Mouse (Mus musculus) hindbrain, embryonic 16.5 days (tissue): ENCODE results near the gene Tnfsf8. TPM values are rescaled to one million over a fixed set of nuclear protein-coding genes. Genes with fewer than 3 reads are reported as not detected.

Source experiments
- ATAC-seq: fragments of 200-750 bp; cut with Nextera tagmentation; 2 replicates; pipeline ENCODE4 v1.8.0; 2017; ENCODE audit warnings: moderate TSS enrichment, moderate library complexity
- H3K27ac ChIP-seq: fragments of 300-500 bp; sonication (generic); 2 replicates; pipeline ENCODE4 v1.5.1; 2014; ENCODE audit warnings: low read depth, mild to moderate bottlenecking, control low read depth, low read length, moderate library complexity
- H3K27me3 ChIP-seq: fragments of 300-500 bp; sonication (generic); replicated peaks from 2 replicates; pipeline ENCODE4 v1.6.1; 2014; ENCODE audit warnings: low read length; ENCODE audit not compliant: control insufficient read depth, insufficient read depth
- H3K36me3 ChIP-seq: fragments of 300-500 bp; sonication (generic); 2 replicates; pipeline ENCODE4 v1.6.1; 2014; ENCODE audit warnings: mild to moderate bottlenecking, low read length, moderate library complexity, mixed read lengths; ENCODE audit not compliant: control insufficient read depth, insufficient read depth
- H3K4me1 ChIP-seq: fragments of 300-500 bp; sonication (generic); 2 replicates; pipeline ENCODE4 v1.6.1; 2014; ENCODE audit warnings: low read depth, low read length; ENCODE audit not compliant: control insufficient read depth, insufficient read depth
- H3K4me2 ChIP-seq: fragments of 300-500 bp; sonication (generic); 2 replicates; pipeline ENCODE4 v1.6.1; 2014; ENCODE audit warnings: mild to moderate bottlenecking, low read length, control low read depth, moderate library complexity
- H3K4me3 ChIP-seq: fragments of 300-500 bp; sonication (generic); 2 replicates; pipeline ENCODE4 v1.5.1; 2014; ENCODE audit warnings: mild to moderate bottlenecking, low read length, control low read depth, moderate library complexity
- H3K9ac ChIP-seq: fragments of 300-500 bp; sonication (generic); 2 replicates; pipeline ENCODE4 v1.6.1; 2014; ENCODE audit warnings: low read depth, mild to moderate bottlenecking, control low read depth, low read length, moderate library complexity
- H3K9me3 ChIP-seq: fragments of 300-500 bp; sonication (generic); 2 replicates; pipeline ENCODE4 v1.6.1; 2014; ENCODE audit warnings: mild to moderate bottlenecking, low read length, moderate library complexity; ENCODE audit not compliant: control insufficient read depth
- WGBS: fragments of 180-500 bp; shearing (Covaris S2); extraction: QIAGEN DNeasy Blood & Tissue Kit; methylation state at CpG from one replicate; pipeline ENCODE4 v1.1.7; 2014; 5-methylcytosine and 5-hydroxymethylcytosine counted together
- polyA plus RNA-seq: library from polyadenylated mRNA; unstranded; fragments of >200 nt; fragmentation: Nextera tagmentation; extraction: Ambion mirVana; gene quantifications from 2 replicates; pipeline ENCODE4 v1.2.1, GENCODE M21; 2015

Gene Tnfsf8
- polyA plus RNA-seq, result 0.10 TPM in 1 of 2 replicates, not detected in the other

DNA sequence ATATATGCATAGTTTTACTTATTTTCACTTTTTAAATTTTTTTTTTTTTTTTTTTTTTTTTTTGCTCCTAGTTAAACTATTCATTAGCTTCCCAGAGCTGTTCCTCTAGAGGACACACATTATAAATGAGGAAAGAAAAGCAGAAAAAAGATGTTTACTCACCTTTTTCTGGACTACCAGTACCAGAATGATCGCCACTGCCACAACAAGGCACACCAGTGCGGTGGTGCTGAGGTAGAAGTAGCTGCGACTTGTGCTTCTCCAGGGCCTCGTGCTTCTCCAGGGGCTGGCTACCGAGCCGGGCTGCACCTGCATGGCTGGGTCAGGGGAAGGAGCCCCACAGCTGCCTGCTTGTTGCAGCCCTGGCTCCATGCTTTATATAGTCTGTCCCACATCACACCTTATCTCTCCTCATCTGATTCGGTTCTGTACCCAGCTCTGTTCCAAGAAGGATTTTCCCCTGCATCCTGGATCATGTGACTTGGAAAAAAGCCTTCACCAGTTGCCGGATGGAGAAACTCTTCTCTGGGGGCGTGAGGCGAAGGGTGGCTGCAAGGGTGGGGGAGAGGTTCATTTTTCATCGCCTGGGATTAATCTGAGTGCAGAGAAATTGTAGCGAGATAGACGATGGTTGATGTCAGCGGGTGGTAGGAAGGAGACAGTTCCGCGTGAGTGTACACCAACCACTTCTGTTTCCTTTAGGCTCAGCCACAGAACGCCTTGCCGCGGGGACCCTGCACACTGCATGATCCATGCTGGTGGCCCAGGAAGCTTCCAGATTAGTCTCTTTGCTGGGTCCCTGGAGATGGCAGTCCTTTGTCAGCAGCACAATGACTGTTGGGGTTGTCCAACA lies at the start of gene Tnfsf8:
Tnfsf8 (minus strand) TSS at position 660 of the 853 bp plus-strand sequence.
- H3K9me3 ChIP-seq, result no peaks in the 10 kb centered on the region
- no peaks in the 10 kb centered on the region for H3K36me3 ChIP-seq
- no peak within 1 kb of the TSS for H3K27ac ChIP-seq
- ATAC-seq, result no peak
- no peak within 1 kb of the TSS for H3K4me3 ChIP-seq
- no peak within 1 kb of the TSS for H3K4me2 ChIP-seq
- WGBS, result 84% methylated on average over 19 of the region's 19 CpGs
- H3K4me1 ChIP-seq, result no peaks in the 10 kb centered on the region
- no peak within 1 kb of the TSS for H3K9ac ChIP-seq
- no peaks in the 10 kb centered on the region for H3K27me3 ChIP-seq

DNA sequence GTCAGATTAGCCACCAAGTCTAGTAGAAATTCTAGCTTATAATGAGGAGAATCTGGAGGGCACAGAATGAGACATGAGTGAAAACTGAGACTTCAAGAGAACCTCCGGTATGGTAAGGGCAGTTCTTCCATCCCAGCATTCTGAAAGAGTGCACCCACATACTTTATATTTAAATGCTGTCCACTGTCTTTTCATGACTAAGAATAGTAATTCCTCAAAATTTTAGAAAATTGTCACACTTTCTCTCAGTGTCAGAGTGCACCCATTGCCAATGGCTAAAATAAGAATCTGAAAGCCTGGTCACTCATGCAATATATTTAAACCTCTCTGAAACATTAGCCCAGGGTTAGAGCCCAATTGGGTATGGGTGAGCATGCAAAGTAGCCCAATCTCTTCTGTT lies 47.4 kb upstream of the Tnfsf8 start:
- no peak overlapping the region for H3K4me2 ChIP-seq
- H3K4me1 ChIP-seq, result no peaks in the 10 kb centered on the region
- H3K27ac ChIP-seq, result no peak overlapping the region
- no peaks in the 10 kb centered on the region for H3K27me3 ChIP-seq
- ATAC-seq, result no peak
- H3K9ac ChIP-seq, result no peak overlapping the region
- no peak overlapping the region for H3K4me3 ChIP-seq
- WGBS, result 100% methylated on average over 1 of the region's 1 CpGs
- H3K9me3 ChIP-seq, result no peaks in the 10 kb centered on the region
- no peaks in the 10 kb centered on the region for H3K36me3 ChIP-seq

GRCm38 (mm10) chr4:63907473-63907872 lies 46.3 kb upstream of the Tnfsf8 start:
- no peak for ATAC-seq
- Histone ChIP-seq H3K4me2 (no peak overlapping the region), H3K27ac (no peak overlapping the region), H3K27me3 (no peaks in the 10 kb centered on the region), H3K36me3 (no peaks in the 10 kb centered on the region), H3K4me1 (no peaks in the 10 kb centered on the region), H3K4me3 (no peak overlapping the region), H3K9ac (no peak overlapping the region), H3K9me3 (no peaks in the 10 kb centered on the region)

- WGBS, result 74% methylated on average over 3 of the region's 3 CpGs
- Histone ChIP-seq H3K27me3 (no peaks in the 10 kb centered on the region), H3K4me3 (no peak overlapping the region), H3K9ac (no peak overlapping the region), H3K9me3 (no peaks in the 10 kb centered on the region), H3K4me1 (no peaks in the 10 kb centered on the region), H3K4me2 (no peak overlapping the region), H3K36me3 (no peaks in the 10 kb centered on the region), H3K27ac (no peak overlapping the region)
- no peak for ATAC-seq
Measured at GRCm38 (mm10) chr4:63906050-63906449, 44.9 kb upstream of the Tnfsf8 start.

GRCm38 (mm10) chr4:63899081-63899523 lies 38.0 kb upstream of the Tnfsf8 start:
- no peak overlapping the region for H3K9ac ChIP-seq
- no peak overlapping the region for H3K4me3 ChIP-seq
- ATAC-seq, result no peak
- no peak overlapping the region for H3K27ac ChIP-seq
- no peaks in the 10 kb centered on the region for H3K27me3 ChIP-seq
- no peaks in the 10 kb centered on the region for H3K9me3 ChIP-seq
- 85% methylated on average over 10 of the region's 10 CpGs for WGBS
- no peak overlapping the region for H3K4me2 ChIP-seq
- H3K36me3 ChIP-seq, result no peaks in the 10 kb centered on the region
- H3K4me1 ChIP-seq, result no peaks in the 10 kb centered on the region

DNA sequence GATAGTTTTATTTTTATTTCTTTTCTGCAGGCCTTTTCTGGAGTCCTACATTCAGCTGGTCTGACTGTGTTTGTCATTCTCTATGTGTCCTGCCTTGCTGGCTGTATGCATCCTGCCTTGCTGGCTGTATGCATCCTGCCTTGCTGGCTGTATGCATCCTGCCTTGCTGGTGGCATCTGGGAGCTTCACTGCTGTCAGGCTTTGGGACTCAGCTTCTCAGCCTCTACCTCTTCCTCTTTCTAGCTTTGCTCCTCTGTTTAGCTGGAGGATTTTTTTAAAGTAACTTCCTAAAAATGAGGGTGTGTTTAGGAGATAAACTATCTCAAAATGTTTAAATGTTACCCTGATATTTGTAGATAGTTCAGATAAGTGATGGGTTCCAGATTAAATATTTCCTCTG lies 36.0 kb upstream of the Tnfsf8 start:
- ATAC-seq, result no peak
- H3K4me1 ChIP-seq, result no peaks in the 10 kb centered on the region
- no peaks in the 10 kb centered on the region for H3K27me3 ChIP-seq

DNA sequence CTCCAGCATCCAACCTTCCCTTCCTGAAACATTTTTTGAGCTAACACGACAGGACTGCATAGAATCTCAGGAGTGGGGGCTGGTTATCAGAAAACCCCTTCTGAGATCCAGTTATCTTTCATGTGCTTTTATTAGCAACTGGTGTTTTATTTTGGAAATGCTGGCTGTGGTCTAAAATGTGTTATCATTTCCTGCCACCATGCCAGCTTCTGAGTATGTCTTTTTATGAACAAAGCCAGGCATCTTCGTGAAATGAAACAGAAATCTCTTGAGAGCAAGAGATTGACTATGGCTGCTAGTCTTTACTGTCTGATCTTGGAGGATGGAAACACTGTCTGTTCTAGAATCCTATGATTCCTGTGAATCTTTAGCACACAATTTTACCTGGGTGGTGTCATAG lies 25.0 kb upstream of the Tnfsf8 start:
- no peak for ATAC-seq
- Histone ChIP-seq H3K4me2 (no peak overlapping the region), H3K4me1 (no peaks in the 10 kb centered on the region), H3K36me3 (no peaks in the 10 kb centered on the region), H3K4me3 (no peak overlapping the region), H3K27ac (no peak overlapping the region), H3K9me3 (no peaks in the 10 kb centered on the region), H3K9ac (no peak overlapping the region), H3K27me3 (no peaks in the 10 kb centered on the region)
- WGBS, result 65% methylated on average over 2 of the region's 2 CpGs

More for the DNA sequence above, 36.0 kb upstream of the Tnfsf8 start:
- Histone ChIP-seq H3K4me2 (no peak overlapping the region), H3K27ac (no peak overlapping the region), H3K36me3 (no peaks in the 10 kb centered on the region), H3K9ac (no peak overlapping the region), H3K4me3 (no peak overlapping the region), H3K9me3 (no peaks in the 10 kb centered on the region)

DNA sequence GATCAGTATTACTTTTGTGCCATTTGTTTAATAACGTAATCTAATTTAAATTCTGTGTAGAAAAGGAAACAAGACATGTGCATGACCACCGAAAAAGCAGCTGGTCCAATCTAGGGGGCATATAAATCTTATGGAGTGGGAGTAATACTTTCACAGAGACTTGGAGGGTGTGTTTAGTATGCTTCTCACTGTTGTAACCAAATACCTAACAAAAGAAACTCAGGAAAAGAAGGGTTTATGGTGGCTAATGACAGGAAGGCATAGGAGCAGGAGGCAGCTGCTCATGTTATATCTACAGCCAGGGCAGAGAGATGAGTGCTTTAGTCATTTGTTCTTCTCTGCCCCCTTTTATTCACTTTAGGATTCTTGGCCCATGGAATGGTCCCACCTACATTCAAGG lies 15.6 kb upstream of the Tnfsf8 start:
- Histone ChIP-seq H3K9me3 (no peaks in the 10 kb centered on the region), H3K36me3 (no peaks in the 10 kb centered on the region), H3K4me3 (no peak overlapping the region), H3K4me1 (no peaks in the 10 kb centered on the region), H3K4me2 (no peak overlapping the region), H3K27ac (no peak overlapping the region), H3K9ac (no peak overlapping the region), H3K27me3 (no peaks in the 10 kb centered on the region)
- no peak for ATAC-seq
- WGBS, result 80% methylated on average over 2 of the region's 2 CpGs

DNA sequence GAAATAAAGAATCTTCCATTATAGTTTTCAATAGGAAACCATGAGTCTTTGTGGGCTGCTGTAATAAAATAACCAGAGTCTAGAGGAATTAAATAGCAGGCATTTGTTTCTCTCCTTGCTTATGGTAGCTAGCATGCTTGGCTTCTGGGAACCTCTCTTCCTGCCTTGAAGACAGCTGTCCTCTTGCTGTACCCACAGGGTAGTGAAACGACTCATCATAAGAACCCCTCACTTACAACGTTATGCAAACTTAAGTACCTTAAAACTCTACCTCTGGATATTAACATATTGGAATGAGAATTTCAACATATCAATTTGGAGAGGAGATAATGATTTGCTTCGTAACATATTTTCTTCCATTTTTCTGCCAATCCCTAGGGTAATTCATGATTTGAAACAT lies 14.3 kb upstream of the Tnfsf8 start:
- Histone ChIP-seq H3K27me3 (no peaks in the 10 kb centered on the region), H3K36me3 (no peaks in the 10 kb centered on the region), H3K4me2 (no peak overlapping the region), H3K4me3 (no peak overlapping the region), H3K27ac (no peak overlapping the region), H3K9ac (no peak overlapping the region), H3K4me1 (no peaks in the 10 kb centered on the region), H3K9me3 (no peaks in the 10 kb centered on the region)
- WGBS, result 90% methylated on average over 3 of the region's 3 CpGs
- ATAC-seq, result no peak
